Mouse (Mus musculus) intestine, postnatal 0 days (tissue): ENCODE measurements around the gene Tet3. TPM values are rescaled to one million over a fixed set of nuclear protein-coding genes. Genes with fewer than 3 reads are reported as not detected.

Source experiments
- ATAC-seq: fragments of 200-750 bp; cut with Nextera tagmentation; 2 replicates; pipeline ENCODE4 v1.8.0; 2017; ENCODE audit warnings: mild to moderate bottlenecking, moderate TSS enrichment, moderate library complexity
- H3K27ac ChIP-seq: fragments of 300-500 bp; sonication (generic); 2 replicates; pipeline ENCODE4 v1.5.1; 2014; ENCODE audit warnings: mild to moderate bottlenecking, low read depth, low read length, moderate library complexity
- H3K27me3 ChIP-seq: fragments of 300-500 bp; sonication (generic); replicated peaks from 2 replicates; pipeline ENCODE4 v1.6.1; 2014; ENCODE audit warnings: low read length, mixed read lengths; ENCODE audit not compliant: control insufficient read depth, insufficient read depth
- H3K36me3 ChIP-seq: fragments of 300-500 bp; sonication (generic); 2 replicates; pipeline ENCODE4 v1.6.1; 2014; ENCODE audit warnings: mild to moderate bottlenecking, moderate library complexity; ENCODE audit not compliant: control insufficient read depth, insufficient read depth
- H3K4me1 ChIP-seq: fragments of 300-500 bp; sonication (generic); replicated peaks from 2 replicates; pipeline ENCODE4 v1.6.1; 2014; ENCODE audit warnings: antibody characterized with exemption, low read length, mixed read lengths; ENCODE audit not compliant: control insufficient read depth, insufficient read depth
- H3K4me2 ChIP-seq: fragments of 300-500 bp; sonication (generic); replicated peaks from 2 replicates; pipeline ENCODE4 v1.6.1; 2014; ENCODE audit warnings: low read depth, mild to moderate bottlenecking, moderate library complexity
- H3K4me3 ChIP-seq: fragments of 300-500 bp; sonication (generic); 2 replicates; pipeline ENCODE4 v1.5.1; 2014; ENCODE audit warnings: low read depth, low read length
- H3K9ac ChIP-seq: fragments of 300-500 bp; sonication (generic); 2 replicates; pipeline ENCODE4 v1.6.1; 2014; ENCODE audit warnings: mild to moderate bottlenecking, low read depth, low read length
- H3K9me3 ChIP-seq: fragments of 300-500 bp; sonication (generic); 2 replicates; pipeline ENCODE4 v1.6.1; 2016; ENCODE audit warnings: mixed run types; ENCODE audit not compliant: control insufficient read depth
- CTCF ChIP-seq: sonication (generic); IDR thresholded peaks from 2 replicates; pipeline ENCODE4 v1.5.1; 2016; ENCODE audit warnings: low read depth, mild to moderate bottlenecking, control low read depth, antibody characterized with exemption, moderate library complexity
- WGBS: fragments of 180-500 bp; shearing (Covaris S2); extraction: QIAGEN DNeasy Blood & Tissue Kit; methylation state at CpG from one replicate; pipeline ENCODE4 v1.1.7; 2014; 5-methylcytosine and 5-hydroxymethylcytosine counted together
- microRNA-seq: library from miRNA; unstranded; fragments of <30 nt; microRNA quantifications from one replicate; pipeline ENCODE4, GENCODE M21; 2016
- polyA plus RNA-seq: library from polyadenylated mRNA; unstranded; fragments of >200 nt; fragmentation: Nextera tagmentation; extraction: Ambion mirVana; gene quantifications from 2 replicates; pipeline ENCODE4 v1.2.1, GENCODE M21; 2015

Gene Tet3
- polyA plus RNA-seq, 1 experiment from 2014 or later, result 28.1 TPM

GRCm38 (mm10) chr6:83312514-83312913 is 146.4 kb downstream of the Tet3 start:
- 74% methylated on average over 8 of the region's 8 CpGs for WGBS
- peak; percentile 22; the same call in 1 of the 2 replicates for ATAC-seq
- H3K9ac ChIP-seq, result no peak overlapping the region
- 0 out of 2 replicates have a peak, but pooled peaks cover 10% of the 10 kb centered on the region for H3K36me3 ChIP-seq
- peak overlapping the region; percentile 60 for H3K27ac ChIP-seq
- 0 out of 2 replicates have a peak, but pooled peaks cover 2% of the 10 kb centered on the region for H3K4me1 ChIP-seq
- H3K27me3 ChIP-seq, result no peaks in the 10 kb centered on the region
- H3K4me3 ChIP-seq, result no peak overlapping the region
- no peaks in the 10 kb centered on the region for H3K9me3 ChIP-seq
- no peak for TF ChIP-seq CTCF
- H3K4me2 ChIP-seq, result no peak overlapping the region

Small RNAs within 50 kb of the gene (microRNA-seq; reads per million reads assigned to microRNA genes)
- gene Mir6374, result not detected

Other genes with a start within 250 kb of the Tet3 start
- gene Slc4a5, start 239.3 kb downstream of the Tet3 start, polyA plus RNA-seq, result 1.5 and 1.7 TPM in 2 replicates
- 17.6 and 18.4 TPM in 2 replicates for gene Mthfd2, start 133.2 kb downstream of the Tet3 start, polyA plus RNA-seq
- 29.7 and 30.8 TPM in 2 replicates for gene Mob1a, start 133.1 kb downstream of the Tet3 start, polyA plus RNA-seq
- 167 and 184 TPM in 2 replicates for gene Bola3, start 109.9 kb downstream of the Tet3 start, polyA plus RNA-seq
- 30.9 and 33.7 TPM in 2 replicates for gene Dguok, start 47.9 kb upstream of the Tet3 start, polyA plus RNA-seq
- gene Actg2, start 77.2 kb upstream of the Tet3 start, polyA plus RNA-seq, result 2,265 and 2,375 TPM in 2 replicates
- 24.9 and 28.1 TPM in 2 replicates for gene Stambp, start 113.6 kb upstream of the Tet3 start, polyA plus RNA-seq
- 4.5 and 5.3 TPM in 2 replicates for gene Clec4f, start 197.1 kb upstream of the Tet3 start, polyA plus RNA-seq
- gene Cd207, start 218.8 kb upstream of the Tet3 start, polyA plus RNA-seq, result not detected in 2 replicates